Mouse (Mus musculus) heart, postnatal 0 days (tissue): ENCODE measurements around the gene Cstf1.

Source experiments
- CTCF ChIP-seq: IDR thresholded peaks from 2 replicates; pipeline ENCODE4 v1.5.1; 2016; ENCODE audit warnings: antibody characterized with exemption, control low read depth, low read depth
- EP300 ChIP-seq: IDR thresholded peaks from 2 replicates; pipeline ENCODE4 v1.6.1; 2016; ENCODE audit warnings: antibody characterized with exemption, low read depth

GRCm38 (mm10) chr2:172413894-172414293 is 43.4 kb downstream of the Cstf1 start:
- TF ChIP-seq CTCF: no peak
- no peak for TF ChIP-seq EP300
